Mouse (Mus musculus) thymus, postnatal 0 days (tissue): ENCODE results near the gene Nubp1. TPM values are rescaled to one million over a fixed set of nuclear protein-coding genes. Genes with fewer than 3 reads are reported as not detected.

Source experiments
- DNase-seq: peaks from one replicate; pipeline ENCODE4 v3.0.0-alpha.2; 2015; ENCODE audit warnings: low spot score
- polyA plus RNA-seq: library from polyadenylated mRNA; unstranded; fragments of >200 nt; fragmentation: Nextera tagmentation; extraction: Ambion mirVana; gene quantifications from 2 replicates; pipeline ENCODE4 v1.2.1, GENCODE M21; 2015

Nubp1 gene
- polyA plus RNA-seq, 1 experiment from 2014 or later: 87.9 TPM

DNA sequence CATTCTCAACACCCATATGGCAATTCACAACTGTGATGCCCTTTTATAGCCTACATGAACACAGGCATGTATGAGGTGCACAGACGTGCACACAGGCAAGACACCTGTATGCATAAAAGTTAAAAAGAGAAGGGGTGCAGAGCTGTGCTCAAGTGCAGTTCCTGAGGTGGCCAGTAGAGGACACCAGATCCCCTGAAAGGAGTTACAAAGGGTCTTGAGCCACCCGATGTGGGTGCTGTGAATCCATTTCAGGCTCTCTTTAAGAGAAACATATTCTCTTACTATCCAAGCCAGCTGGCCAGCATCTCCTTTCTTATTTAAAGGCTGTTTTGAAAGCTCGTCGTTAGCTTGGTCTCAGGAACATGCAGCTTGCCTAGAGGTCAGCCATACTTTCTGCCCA lies 5.1 kb downstream of the Nubp1 start:
- no peak for DNase-seq

DNA sequence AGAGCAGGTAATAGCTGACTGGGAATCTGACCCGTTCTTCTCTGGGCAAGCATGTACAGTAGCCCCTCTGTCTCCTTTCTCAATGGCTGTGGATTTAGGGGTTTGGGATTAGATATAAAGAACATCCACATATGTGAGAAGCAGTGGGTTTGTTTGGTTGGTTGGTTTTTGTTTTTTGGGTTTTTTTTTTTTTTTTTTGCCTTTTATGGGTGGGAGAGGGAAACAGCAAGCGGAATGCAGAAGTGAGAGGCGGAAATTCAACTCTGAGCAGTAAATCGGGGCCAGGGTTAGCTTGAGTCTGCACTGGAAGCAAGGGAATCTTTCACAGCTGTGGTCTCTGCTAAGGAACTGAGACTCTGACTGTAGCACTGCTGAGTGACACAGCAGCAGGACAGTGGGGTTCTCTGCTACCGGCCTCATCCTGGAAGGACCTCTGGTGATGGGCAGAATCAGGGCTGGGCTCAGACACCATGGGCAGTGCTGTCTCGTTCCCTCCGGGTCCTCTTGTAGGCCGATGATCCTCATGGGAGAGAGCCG lies 6.0 kb downstream of the Nubp1 start:
- no peak for DNase-seq

DNA sequence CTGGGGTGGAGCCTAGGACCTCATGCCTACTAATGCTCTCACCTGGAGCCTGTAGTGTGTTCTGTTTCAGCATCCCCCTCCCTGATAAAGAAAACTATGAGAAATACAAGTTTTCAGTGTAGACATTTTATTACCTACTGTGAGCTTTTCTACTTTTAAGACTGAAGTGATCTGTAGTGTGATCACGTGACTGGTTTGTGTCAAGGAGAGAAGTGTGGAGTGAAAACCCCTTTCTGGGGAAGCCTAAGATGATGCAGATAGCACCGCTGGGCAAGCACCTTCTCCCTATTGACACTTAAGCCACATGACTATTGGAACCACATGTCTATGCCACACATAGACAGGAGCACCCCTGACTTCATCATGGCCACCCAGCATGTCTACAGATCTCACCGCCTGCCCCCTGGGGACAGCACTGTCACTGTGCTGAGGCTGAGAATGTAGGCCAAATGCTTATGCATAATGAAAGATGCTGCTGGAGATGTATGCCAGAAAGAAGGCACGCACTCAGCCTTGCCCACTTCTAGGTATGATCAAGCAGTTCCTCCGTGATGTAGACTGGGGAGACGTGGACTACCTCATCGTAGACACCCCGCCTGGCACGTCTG lies 8.8 kb downstream of the Nubp1 start:
- no peak for DNase-seq

DNA sequence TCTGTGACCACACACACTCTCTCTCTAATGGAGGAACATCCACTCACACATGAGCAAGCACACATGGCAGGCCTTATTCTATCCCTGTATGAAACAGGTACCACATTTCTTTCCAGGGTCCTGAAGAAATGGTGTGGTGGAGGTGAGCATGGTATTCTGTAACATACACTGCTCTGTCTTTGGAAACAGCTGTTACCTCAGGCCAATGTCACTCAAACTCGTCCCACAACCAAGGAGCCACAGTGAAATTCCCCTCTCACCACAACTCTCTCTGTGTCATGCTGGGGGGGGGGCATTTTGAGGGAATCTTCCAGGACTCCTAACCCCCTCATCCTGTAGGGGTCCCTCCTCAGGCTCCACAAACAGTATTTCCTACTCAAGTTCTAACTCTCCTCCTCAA lies 20.2 kb downstream of the Nubp1 start:
- DNase-seq: no peak

DNA sequence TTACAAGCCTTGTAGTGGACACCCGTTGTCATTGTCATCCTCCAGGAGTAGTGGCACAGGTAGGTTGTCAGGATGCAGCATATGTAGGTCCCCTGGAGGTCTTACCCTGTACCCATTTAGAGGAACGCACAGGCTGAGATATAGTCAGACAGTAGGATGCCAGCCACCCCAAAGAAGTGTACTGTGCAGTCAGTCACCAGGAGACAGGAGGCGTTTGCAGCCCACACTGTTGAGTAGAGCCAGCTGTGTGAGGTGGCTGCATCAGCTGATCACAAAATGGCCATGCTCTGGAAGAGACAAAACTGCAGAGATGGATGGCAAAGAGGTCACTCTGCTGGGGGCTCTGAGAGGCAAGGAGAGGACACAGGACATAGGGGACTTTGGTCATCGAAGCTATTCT lies 20.6 kb downstream of the Nubp1 start:
- DNase-seq: no peak

GRCm38 (mm10) chr16:10433344-10433743 lies 21.6 kb downstream of the Nubp1 start:
- no peak for DNase-seq

DNA sequence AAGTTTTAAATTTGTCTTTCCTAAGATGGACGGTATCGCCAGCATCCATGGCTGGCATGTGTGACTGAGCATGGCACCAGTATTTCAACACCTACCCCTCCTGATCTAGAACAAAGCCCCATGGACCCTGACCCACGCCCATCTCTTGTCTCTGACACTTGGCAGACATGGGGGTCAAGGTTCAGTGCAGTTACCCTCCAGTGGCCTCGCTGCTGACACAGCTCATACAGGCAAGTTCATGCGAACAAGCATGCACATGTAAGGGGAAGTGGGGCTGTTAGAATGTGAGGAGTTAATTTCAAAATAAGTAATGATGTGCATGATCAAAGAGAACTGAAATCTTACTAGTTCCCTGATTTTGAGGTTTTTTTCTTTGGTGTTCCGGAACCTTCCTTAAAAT lies 24.4 kb downstream of the Nubp1 start:
- DNase-seq: no peak

DNA sequence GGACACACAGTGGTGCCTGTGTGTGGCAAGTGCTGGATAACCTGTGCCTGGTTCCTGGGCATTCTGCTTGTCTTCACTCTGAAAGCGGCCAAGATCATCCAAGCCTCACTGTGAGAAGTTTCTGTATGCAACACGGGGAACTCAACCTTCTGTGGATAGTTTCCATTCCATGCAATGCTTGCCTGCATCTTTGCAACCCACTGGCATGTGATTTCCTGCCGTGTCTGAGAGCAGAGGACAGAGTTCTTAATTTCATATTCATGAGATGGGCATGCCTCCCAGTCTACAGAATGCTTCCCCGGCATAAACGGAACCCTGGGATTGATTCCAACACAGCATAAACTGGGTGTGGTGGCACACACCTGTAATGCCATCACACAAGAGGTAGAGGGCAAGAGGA lies 26.3 kb downstream of the Nubp1 start:
- DNase-seq: no peak

DNA sequence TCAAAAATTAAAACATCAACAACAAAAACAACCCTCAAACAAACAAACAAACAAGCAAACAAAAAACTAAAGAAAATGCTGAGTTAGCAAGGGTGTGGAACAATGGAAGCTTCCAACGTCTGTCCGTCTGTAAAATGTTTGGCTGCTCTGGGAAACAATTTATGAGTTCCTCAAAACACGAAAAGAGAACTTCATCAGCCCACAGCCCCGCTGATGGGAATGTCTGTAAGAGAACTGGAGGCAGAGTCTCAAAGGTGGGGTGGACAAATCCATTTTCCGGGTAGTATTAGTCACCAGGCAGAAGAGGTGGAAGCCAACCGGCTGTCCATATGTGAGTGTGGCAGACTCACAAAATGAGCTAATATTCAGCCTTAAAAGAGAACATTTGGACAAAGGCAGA lies 29.6 kb downstream of the Nubp1 start:
- DNase-seq: no peak

DNA sequence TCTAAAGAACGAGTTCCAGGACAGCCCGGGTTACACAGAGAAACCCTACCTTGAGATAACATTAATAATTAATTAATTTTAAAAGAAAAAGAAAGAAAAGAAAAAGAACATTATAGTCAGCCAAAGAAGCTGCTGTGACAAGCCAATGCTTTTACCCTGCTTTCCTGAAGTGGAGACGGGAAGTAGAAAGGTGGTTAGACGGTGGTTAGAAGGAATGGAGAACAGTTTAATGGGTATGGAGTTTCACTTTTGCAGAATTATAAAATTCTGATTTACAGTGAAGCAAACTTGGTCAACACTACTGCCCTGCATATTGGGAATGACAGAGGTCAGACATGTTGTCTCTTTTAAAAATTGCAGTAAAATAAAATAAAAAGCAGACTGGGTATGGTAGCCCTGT lies 30.0 kb downstream of the Nubp1 start:
- no peak for DNase-seq

DNA sequence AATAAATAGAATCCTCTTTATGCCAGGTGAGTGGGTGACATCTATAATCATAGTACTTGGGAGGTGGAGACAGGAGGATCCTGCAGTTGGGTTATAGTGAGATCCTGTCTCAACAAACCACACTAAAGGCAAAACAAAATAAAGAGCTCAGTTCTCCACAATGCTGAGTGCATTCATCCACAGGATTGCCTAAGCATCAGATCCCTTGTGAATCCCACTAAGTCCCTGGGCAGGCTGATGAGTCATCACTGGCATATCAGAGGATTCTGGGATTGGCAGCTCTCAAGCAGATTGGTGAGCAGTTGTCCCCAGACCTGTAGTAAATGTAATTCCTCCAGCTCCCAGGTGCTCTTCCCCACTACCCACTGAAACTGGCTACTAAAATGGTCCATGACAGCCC lies 32.0 kb downstream of the Nubp1 start:
- DNase-seq: no peak

DNA sequence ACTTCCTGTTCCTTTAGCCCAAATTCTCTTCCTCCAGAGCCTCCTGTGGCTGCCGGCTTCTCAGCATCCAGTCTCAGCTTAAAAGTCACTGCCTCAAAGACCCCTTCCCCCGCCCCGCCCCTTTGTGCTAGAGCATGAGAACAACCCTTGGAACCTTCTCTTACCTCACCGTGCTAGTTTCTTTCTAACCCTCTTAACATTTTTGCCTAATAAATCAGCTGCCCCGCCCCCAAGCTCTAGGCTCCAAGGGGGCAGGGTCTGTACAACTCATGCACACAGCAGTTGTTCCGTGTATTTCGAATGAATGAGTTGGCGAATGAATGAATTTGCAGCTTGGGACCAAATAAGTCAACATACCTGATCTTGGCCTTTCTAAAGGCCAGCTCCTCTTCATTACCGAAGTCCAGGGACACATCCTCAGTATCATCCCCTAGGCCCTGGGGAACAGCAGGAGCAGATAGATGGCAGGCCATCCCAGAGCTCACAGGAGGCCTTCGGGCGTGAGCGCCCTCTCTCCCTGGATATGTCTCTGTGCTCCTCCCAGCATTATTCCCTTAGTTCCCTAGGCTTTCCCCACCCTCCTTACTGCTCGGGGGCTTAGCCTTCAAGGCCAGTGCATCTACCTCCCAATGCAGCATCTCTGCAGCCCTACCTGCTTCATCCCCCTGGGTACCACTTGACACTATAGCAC lies 35.0 kb downstream of the Nubp1 start:
- DNase-seq: no peak

DNA sequence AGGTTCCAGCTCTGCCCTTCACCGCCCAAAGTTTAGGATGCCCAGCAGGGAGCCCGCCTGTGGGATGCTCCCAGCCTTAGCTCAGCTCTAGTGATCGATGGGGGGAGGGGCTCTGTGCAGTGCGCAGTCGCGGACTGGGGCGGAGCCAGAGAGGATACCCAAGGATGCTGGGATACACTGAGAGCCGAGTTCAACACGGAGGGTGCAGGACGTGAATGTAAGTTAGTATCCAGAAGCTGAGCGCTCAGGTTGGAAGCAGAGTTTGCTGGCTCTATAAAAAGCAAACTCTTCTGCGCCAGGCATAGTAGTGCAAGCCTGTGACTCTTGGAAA lies 35.5 kb downstream of the Nubp1 start, which contains the start of gene Tvp23a:
Gene Tvp23a (minus strand): TSS at position 99 of the 331 bp plus-strand sequence.
- no peak for DNase-seq

DNA sequence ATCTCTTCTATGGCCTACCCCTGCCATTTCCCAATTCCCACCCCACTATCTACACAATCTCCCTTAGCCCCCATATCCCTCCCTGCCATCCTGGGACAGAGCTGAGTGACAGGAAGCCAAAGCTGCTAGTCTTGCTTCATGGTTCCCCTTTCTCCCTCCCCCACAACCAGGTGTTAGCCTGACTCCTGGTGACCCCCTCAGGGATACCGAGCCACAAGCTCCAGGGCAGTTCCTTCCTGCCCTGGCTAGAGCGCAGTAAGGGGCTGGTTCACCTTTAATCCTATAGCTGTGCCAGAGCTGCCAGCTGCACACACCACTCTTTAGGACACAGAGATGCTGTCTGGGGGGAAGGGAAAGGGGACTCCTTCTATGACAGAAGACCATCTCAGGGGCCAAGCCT lies 36.0 kb downstream of the Nubp1 start:
- no peak for DNase-seq

DNA sequence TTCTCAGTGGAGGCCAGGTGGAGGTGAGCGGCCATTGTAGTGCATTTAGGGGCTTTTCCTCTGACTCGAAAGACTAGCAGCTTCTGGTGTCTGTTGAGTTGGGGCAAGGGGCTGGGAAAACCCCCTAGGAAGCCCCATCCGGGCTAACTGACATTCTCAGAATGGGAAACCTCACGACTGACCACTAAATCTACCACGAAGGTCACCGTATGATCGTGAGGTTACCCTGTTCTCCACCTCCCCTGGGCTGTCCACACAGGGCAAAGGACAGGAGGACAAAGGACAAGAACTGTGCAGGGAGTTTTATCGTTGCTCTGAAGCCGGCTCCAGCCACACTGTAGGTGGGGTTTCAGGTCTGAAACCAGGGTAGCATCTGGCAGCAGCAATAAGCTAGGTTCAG lies 37.2 kb downstream of the Nubp1 start:
- DNase-seq: no peak

GRCm38 (mm10) chr16:10451906-10452305 lies 40.2 kb downstream of the Nubp1 start:
- DNase-seq: no peak

- DNase-seq: no peak
Measured at GRCm38 (mm10) chr16:10452445-10452896, 40.7 kb downstream of the Nubp1 start.

DNA sequence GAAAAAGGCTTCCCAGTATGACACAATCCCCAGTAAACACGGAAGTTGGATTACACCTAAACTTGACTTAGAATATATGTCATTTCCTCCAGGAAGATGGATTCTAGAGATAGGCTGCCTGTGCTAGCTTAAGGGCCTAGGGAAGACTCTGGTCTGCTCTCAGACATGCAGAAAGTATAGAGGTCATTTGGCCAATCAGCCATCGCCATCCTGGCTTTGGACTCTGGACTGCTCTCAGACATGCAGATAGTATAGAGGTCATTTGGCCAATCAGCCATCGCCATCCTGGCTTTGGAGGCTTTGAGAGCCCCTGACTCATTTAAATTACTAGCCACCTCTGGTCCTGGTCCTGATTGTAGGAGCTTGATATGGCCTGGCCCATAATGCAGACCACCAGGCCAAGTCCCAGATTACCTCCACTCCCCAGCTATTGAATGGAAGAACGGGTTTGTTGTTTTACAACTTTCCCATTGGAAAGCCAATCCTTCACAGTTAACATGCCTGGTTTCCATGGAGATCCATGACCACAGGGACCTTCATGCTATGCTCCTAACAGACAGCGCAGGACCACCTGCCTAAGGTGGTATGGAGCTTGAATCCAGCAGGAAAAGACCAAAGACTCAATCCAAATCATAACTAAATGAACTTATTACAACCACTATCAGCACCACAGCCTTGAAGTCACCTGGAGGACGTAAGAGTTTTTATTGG lies 42.3 kb downstream of the Nubp1 start:
- no peak for DNase-seq

GRCm38 (mm10) chr16:10454583-10454974 lies 42.8 kb downstream of the Nubp1 start:
- no peak for DNase-seq

GRCm38 (mm10) chr16:10460188-10460587 lies 48.4 kb downstream of the Nubp1 start:
- no peak for DNase-seq

DNA sequence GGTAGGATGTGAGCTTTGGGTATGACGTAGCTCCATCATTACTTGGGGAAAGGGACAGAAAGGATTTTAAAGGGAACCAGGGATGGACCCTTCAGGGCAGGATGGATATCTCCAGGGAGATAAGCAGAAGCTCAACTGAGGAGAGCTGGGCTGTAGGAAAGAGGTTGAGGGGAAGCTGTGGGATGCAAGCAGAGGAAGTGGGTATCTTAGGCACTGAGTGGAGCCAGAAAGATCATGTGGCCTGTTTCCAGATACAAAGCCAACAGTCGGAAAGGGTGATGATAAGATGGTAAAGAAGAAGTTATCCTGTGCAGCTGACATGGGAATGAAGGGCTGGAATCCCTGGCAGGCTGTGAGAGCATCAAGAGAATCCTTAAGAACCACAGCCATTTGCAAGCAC lies 49.4 kb downstream of the Nubp1 start:
- no peak for DNase-seq

DNA sequence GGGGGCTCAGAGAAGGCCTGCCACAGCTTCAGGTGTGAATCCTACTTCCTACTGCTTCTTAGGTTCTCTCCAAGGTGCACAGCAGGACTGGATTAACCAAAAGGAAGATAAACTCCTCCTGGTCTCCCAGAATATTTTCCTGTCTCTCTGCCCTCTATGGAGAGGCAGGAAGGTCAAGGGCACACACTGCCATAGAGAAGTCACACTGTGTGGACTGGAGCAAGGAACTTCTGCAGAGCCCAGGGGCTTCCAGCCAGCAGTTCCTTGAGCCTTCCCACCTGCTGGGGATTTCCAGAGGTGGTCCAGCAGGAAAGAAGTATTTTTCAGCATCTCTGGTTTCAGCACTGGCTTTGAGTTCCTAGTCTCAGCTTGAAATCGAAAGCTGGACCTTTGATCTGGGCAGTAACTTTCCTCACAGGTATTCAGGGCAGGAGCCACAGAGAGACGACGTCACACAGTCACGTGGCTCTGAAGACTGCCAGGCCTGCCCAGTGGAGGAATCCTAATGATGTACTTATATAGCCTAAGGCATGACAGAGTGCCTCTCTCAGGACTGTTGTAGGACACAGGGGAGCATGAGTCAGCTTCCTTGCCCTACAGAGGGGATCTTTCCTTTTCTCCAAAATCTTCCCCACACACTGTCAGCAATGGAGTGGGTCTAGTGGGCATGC lies 53.4 kb downstream of the Nubp1 start:
- no peak for DNase-seq
